Mouse (Mus musculus): ENCODE results near the gene Adamts8. TPM values are rescaled to one million over a fixed set of nuclear protein-coding genes. Genes with fewer than 3 reads are reported as not detected.

Adamts8 gene
- total RNA-seq (2021) = 1 to 10 TPM; 9.4 to 9.5 TPM
- long read RNA-seq, experiment 1, transcript Adamts8-201 (9 exons, 3,631 nt) = major isoform, 14 of 17 reads
- long read RNA-seq, experiment 1, partial matches to known transcripts = 3 of 17 reads
- long read RNA-seq, experiment 1, other reads (novel, unspliced or antisense) = 0 of 17 reads
- long read RNA-seq, experiment 2, transcript Adamts8-201 (9 exons, 3,631 nt) = major isoform, 15 of 19 reads
- long read RNA-seq, experiment 2, partial matches to known transcripts = 4 of 19 reads
- long read RNA-seq, experiment 2, other reads (novel, unspliced or antisense) = 0 of 19 reads

DNA sequence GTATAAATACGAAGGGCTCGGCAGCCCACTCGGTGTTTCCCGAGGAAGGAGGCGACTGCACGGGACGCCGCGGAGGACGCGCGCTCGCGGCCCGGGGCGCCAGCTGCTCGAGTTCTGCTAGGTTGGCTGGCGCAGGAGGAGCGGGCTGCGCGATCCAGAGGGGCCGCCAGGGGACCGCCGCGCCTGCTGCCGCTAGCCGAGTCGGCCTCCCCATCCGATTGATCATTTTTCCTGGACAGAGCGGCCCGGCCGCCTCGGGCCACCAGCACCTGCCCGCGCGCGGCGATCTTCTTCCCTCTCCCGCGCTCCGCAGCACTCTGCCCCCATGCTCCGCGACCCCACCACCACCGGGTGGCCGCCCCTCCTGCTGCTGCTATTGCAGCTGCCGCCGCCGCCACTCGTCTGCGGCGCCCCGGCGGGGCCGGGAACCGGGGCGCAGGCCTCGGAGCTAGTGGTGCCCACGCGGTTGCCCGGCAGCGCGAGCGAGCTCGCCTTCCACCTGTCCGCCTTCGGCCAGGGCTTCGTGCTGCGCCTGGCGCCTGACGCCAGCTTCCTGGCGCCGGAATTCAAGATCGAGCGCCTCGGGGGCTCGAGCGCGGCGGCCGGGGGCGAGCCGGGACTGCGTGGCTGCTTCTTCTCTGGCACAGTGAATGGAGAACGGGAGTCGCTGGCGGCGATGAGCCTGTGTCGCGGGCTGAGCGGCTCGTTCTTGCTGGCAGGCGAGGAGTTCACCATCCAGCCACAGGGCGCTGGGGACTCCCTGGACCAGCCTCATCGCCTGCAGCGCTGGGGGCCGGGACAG lies at the start of gene Adamts8:
Gene Adamts8 (plus strand): TSS at position 51 of the 802 bp plus-strand sequence.
- peak; percentile 52 to 53 for DNase-seq (ENCODE audit: low spot score in 2 of 2)
- intact Hi-C loops (cut with DNase I) = loop anchor here (2.0 to 5.0 kb wide), 2 partner anchors 90 to 140 kb away; partner anchors contain the start of gene Zbtb44

GRCm38 (mm10) chr9:30895618-30896017 lies 46.7 kb upstream of the Adamts8 start:
- DNase-seq (ENCODE audit: low spot score in 2 of 2) = no peak
- intact Hi-C loops (cut with DNase I) = no loop called here

DNA sequence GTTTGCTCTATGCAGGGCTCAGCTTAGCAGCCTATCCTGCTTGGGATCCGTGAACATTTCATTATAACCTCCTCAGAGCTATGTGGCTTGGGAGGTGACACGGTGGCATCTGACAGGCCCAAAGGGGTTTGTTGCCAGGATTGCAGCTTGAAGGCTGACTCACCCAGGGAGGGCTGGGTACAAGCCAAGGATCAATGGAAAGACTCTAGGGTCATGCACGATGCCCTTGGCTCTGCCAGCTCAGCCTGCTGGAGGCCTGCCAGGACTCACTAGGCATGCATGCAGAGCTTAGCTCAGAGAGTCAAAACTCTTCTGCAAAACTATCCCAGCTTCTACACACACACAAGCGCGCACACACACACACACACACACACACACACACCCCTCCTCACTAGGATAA lies 45.6 kb upstream of the Adamts8 start:
- DNase-seq (ENCODE audit: low spot score in 2 of 2) = peak; percentile 20 to 43
- intact Hi-C loops (cut with DNase I) = no loop called here

GRCm38 (mm10) chr9:30897169-30897568 lies 45.2 kb upstream of the Adamts8 start:
- intact Hi-C loops (cut with DNase I) = no loop called here

DNA sequence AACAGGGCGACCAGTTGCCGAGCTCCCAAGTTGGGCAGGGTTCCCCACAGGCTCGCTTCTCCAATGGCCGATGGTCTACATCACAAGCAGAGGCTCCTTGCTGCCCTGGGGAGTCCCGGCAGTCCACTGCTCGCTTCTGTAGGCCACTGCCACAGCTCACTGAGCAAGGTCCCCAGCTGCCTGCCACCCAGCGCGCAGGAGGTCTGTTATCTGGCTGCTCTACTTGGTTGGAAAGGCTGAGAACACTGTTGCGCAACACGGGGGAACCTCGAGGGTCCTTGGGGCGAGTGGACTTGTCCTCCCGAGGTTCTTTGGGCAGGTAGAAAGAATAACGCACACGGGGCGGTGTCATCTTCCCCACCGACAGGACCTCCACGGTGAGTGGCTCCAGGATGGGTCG lies 40.2 kb upstream of the Adamts8 start:
- intact Hi-C loops (cut with DNase I) = no loop called here
- no peak for DNase-seq (ENCODE audit: low spot score in 2 of 2)

More at GRCm38 (mm10) chr9:30897169-30897568, 45.2 kb upstream of the Adamts8 start:
- DNase-seq (ENCODE audit: low spot score in 2 of 2) = no peak

DNA sequence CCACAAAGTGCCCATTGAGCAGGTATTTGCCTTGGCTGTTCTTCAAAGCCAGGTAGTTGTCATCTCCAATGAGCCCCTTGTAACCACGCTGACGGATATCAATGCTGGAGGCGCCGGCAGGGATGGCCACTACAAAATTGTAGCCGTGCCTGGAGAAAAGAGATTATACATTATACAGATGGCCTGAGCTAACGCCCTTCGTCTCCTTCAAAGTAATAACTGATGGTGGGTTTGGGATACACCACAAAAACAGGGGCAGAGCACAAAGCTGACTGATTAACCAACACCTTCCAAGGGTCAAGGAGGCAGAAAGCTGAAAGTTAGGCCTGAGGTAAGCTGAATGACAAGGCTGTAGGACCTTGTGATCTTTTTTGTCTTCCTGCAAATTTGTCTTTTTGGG lies 39.7 kb upstream of the Adamts8 start:
- no peak for DNase-seq (ENCODE audit: low spot score in 2 of 2)
- intact Hi-C loops (cut with DNase I) = no loop called here

- no peak for DNase-seq (ENCODE audit: low spot score in 2 of 2)
- intact Hi-C loops (cut with DNase I) = no loop called here
Observed at GRCm38 (mm10) chr9:30903266-30903665, 39.1 kb upstream of the Adamts8 start.

DNA sequence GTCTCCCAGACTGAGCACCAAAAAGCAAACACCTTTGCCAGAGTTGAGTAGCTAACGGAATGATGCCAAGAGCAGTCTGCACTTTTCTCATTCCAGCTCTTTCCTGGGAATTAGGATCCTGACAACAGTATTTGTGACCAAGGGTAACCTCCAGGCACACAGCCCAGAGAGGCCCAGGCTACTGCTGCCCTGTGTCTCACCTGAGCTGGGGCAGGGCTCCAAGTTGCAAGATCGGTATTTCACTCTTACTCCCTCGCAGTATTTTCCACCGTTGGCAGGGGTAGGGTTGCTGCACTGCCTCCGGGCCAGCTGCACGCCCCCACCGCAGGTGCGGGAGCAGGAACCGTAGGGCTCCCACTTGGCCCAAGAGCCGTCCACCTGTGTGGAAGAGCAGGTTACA lies 36.5 kb upstream of the Adamts8 start:
- DNase-seq (ENCODE audit: low spot score in 2 of 2) = no peak
- intact Hi-C loops (cut with DNase I) = no loop called here

- no peak for DNase-seq (ENCODE audit: low spot score in 2 of 2)
- intact Hi-C loops (cut with DNase I) = no loop called here
Observed at GRCm38 (mm10) chr9:30906426-30906825, 35.9 kb upstream of the Adamts8 start.

DNA sequence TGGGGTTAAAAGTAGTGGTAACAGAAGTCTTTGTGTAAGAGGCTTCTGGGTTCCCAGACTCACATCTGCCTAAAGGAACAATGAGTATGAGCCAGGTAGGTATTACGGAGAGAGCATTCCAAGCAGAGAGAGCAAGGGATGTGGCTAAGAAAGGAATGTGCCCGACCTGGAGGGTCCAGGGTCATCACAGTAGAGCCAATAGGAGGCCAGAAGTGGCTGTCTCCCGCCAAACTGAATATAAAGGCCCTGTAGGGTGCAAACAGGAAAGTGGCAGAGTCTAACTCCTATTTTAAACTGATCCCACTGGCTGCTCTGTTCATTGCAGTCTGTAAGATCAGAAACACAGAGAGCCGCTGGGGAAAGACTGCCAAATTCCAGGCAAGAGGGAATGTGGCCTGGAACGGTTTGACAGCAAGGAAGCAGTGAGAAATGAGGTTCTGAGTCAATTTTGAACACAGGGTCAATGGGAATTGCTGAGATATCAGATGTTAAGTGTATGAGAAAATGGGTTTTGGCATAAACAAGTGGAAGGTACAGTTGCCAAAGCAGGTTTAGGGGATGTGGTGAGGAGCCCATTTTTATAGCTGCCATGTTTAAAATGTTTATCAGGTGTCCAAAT lies 34.6 kb upstream of the Adamts8 start:
- intact Hi-C loops (cut with DNase I) = no loop called here
- no peak for DNase-seq (ENCODE audit: low spot score in 2 of 2)

DNA sequence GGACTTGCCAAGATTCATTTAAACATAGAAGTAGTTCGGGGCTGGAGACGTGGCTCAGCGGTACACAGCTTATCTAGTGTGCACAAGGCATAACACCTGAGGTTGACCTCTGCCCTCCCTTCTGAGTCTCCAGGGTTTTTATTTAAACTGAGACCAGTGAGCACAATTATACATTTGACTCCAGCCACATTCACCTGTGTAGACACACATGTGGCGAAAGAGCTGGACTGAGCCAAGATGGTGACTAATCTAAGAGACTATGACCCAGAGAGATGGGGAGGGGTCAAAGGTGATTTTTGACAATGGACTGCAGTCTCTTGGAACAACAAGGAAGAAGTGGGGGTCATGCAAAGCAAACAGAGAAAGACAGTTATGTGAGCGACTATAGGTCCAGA lies 34.1 kb upstream of the Adamts8 start:
- intact Hi-C loops (cut with DNase I) = no loop called here
- DNase-seq (ENCODE audit: low spot score in 2 of 2) = no peak

DNA sequence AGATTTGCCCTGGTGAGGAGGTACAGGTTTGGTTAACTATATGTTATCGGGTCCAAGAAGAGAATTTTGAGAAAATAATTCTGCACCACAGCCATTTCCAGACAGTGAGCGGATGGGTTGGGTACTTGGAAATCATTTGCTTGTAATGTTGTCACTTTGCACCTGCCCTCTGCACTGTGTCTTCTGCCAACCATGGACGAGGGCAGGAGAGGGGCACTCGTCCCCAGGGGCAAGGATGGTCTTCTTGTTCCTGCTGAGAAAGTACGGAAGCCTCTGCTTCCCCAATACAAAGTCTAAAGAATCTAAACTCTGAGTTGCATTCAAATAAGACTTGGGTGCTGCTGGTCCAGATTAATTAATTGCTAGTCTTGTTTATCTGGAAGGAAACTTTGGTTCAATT lies 33.4 kb upstream of the Adamts8 start:
- intact Hi-C loops (cut with DNase I) = no loop called here
- no peak for DNase-seq (ENCODE audit: low spot score in 2 of 2)

DNA sequence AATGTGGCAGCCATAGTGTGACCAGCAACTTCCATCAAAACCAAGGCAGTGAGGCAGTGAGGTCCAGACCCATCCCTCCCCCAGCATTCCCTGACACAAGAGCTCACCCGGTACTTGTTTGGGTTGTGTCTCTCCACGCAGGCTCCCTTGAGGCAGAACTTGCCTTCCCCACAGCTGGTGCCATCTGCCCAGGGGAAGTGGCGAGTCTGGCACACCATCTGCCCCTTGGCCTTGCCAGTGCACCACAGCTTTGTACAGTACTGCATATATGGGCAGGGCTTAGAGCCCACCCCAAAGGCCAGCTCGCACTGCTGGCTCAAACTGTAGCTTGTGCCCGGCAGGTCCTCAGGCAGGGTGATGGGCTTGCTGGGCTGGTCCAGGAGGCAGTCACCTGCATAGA lies 31.9 kb upstream of the Adamts8 start:
- no peak for DNase-seq (ENCODE audit: low spot score in 2 of 2)
- intact Hi-C loops (cut with DNase I) = no loop called here

DNA sequence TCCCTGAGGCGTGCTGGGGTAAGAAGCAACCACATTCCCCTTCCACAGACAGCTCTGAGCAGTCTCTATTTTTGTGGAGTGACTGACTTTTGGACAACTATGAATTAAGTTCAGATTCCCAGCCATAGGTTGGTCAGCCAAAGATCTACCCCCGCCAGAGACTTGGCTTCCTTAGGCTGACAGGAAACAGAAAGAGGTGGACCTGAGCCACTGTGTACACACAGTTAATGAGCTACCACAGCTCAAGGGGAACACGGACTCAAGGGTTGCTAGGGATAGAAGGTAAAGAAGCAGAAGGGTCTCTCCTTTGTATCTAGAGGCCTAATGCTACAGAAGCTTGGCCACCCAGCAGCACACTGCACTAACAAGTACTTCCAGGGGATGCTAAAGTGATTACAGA lies 30.2 kb upstream of the Adamts8 start:
- no peak for DNase-seq (ENCODE audit: low spot score in 2 of 2)
- intact Hi-C loops (cut with DNase I) = no loop called here

GRCm38 (mm10) chr9:30913429-30913828 lies 28.9 kb upstream of the Adamts8 start:
- DNase-seq (ENCODE audit: low spot score in 2 of 2) = no peak
- intact Hi-C loops (cut with DNase I) = no loop called here

- no peak for DNase-seq (ENCODE audit: low spot score in 2 of 2)
- intact Hi-C loops (cut with DNase I) = no loop called here
Observed at GRCm38 (mm10) chr9:30914241-30914640, 28.1 kb upstream of the Adamts8 start.

GRCm38 (mm10) chr9:30916266-30916968 lies 25.9 kb upstream of the Adamts8 start:
- intact Hi-C loops (cut with DNase I) = no loop called here
- no peak for DNase-seq (ENCODE audit: low spot score in 2 of 2)

- no peak for DNase-seq (ENCODE audit: low spot score in 2 of 2)
- intact Hi-C loops (cut with DNase I) = no loop called here
Observed at GRCm38 (mm10) chr9:30918466-30919356, 23.7 kb upstream of the Adamts8 start.

DNA sequence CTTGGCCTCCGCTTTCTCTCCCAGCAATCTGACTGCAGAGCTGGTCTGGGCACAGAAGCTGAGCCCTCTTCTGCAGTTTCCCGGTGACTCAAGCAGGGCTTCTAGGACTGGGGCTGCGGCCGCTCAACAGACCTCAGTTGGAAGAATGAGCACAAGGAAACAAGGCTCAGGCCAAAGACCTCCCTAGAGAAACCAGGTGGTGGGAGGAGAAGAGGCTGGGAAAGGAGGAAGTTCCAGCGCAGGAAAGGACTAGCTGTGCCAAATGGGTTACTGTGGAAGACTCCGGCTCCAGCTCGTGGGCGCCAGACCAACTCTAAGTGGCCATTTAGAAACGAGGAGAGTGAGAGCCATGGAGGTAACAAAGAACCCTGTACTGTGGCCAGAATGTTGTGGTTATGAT lies 22.7 kb upstream of the Adamts8 start:
- no peak for DNase-seq (ENCODE audit: low spot score in 2 of 2)
- intact Hi-C loops (cut with DNase I) = no loop called here

All from left cerebral cortex, postnatal 14 days (tissue).